Mouse (Mus musculus): ENCODE data around the gene Lag3.

The Lag3 gene

DNA sequence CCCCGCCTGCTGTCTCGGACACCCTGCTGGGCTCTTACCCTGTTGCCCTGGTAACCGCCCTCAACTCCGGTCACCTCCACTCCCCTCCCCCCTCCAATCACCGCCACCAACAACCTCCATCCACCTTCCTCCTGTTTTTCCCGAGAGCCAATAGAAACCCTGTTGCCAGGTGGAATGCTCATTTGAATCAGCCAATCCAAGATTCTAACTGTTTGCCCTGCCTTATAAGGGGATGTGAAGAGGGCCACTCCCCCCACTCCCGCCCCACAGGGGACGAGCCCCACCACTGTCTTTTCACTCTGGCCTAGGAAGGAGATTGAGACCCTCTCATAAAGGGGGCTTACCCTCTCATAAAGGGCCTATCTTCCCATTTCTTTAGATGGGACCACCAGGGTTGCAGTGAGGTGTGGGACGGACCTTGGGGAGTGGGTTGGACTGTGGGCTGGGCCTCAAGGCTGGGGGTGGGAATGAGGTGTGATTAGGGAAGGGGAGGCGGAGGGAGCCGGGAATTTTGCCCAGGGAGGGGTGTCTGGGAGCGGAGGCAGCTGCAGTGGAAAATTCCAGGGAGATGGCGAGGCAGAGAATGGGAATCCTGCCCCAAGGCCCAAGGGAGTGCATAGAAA lies 8.3 kb upstream of the Lag3 start, which contains the start of gene Ptms:
Gene Ptms (minus strand): TSS at position 409 of the 623 bp plus-strand sequence.
- DNase-seq (ENCODE audit: low read depth): peak; percentile 95

DNA sequence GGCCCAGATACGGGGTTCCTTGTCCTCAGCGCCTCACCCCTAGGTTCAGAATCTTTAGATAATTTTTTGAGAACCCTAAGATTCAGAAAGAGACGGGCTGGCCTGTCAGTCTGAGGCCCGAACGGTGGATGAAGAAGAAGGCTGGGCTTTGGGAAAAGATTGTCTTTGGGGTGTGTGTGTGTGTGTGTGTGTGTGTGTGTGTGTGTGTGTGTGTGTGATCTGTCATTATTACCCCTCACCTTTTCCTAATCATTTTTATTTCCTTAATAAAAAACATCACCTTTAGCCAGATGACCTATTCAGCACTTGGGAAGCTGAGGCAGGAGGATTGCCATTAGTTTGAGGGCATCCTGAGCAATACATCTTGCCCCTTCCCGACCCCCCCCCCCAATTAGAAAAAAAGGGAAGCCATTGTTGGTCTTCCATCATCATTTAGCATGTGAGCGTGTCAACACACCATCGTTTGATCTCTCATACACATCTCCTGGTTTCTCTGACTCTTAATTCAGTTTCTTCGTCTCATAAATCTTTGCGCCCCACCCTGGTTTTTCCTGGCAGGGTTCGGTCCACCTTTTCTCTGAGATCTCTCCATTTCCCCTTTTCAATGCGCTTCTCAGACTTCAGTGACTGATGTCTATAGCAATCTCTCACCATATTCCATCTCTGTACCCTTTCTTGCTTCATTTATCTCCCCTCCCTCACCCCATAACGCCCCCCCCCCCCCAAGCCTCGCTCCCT lies 7.6 kb upstream of the Lag3 start:
- no peak for DNase-seq (ENCODE audit: low read depth)

- DNase-seq (ENCODE audit: low read depth): no peak
These were observed 6.8 kb upstream of the Lag3 start for GRCm38 (mm10) chr6:124918331-124918690.

DNA sequence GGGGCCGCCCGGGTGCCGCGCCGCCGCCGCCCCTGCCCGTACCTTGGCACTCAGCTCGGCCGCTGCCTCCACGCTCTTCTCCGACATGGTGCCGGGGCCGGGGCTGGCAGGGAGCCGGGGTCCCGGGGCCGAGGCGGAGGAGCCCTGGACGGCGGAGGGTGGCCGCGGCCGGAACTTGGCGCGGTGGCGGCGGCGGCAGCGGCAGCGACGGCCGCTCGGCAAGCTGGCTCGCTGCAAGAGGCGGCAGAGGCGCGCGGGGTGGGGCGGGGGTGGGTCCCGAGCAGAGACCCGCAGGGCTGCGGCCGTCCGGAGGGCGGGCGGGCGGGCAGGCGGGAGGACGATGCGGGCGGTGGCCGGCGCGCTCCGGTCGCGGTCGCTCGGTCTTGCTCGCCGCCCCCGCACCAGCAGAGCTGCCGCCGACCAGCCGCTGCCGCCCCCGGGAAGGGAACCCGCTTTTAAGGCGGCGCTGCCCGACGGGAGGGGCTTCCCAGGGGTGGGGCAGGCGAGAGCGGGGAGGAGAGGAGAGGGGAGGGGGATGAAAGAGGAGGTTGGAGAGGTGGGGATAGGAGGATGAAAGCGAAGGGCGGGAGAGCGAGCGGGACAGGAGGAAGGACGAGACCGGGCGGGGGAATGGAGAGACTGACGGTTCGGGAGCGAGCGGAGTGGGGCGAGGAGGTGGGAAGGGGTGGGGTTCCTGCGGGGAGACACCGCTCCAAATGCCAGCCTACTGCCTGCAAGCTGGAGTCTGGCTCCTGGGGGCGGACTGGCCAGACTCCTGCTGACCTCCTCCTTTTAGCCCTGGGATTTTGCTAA lies 6.2 kb upstream of the Lag3 start:
- DNase-seq (ENCODE audit: low read depth): peak; percentile 93

DNA sequence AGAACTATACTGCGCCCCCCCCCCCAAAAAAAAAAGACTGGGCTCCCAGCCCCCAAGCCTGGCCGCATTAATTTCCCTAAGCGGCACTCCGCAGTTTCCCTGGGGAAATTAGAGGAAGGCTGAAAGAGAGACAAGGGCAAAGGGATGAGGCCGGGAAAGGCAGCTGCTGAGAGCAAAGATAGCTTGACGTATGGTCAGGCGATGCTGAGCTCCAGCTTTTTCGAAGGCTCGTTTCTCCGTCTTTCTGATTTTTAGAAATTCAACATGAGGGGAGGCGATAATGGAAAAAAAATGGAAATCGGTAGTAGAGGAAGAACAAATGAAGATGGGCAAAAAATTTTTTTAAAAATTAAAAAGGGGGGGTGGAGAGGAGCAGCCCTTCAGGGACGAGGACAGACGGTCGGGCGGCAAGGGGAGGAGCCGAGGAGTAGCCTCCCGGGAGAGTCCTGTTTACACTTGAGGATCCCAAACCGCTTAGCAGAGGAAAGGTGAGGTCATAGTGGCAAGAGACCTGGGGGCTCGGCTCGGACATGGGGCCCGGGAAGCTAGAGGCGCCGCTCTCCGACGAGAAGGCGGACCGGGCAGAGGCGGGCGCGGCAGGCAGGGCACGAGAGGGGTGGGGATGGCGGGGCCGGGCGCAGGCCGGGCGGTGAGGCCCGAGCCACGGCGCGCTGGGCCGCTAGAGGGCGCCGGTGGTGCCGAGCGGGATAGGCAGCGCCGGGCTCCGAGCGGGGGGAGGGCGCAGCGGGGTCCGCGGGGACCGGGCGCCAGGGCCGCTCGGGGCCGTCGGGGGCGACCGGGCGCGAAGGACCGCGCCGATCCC lies 5.4 kb upstream of the Lag3 start:
- DNase-seq (ENCODE audit: low read depth): peak; percentile 59

DNA sequence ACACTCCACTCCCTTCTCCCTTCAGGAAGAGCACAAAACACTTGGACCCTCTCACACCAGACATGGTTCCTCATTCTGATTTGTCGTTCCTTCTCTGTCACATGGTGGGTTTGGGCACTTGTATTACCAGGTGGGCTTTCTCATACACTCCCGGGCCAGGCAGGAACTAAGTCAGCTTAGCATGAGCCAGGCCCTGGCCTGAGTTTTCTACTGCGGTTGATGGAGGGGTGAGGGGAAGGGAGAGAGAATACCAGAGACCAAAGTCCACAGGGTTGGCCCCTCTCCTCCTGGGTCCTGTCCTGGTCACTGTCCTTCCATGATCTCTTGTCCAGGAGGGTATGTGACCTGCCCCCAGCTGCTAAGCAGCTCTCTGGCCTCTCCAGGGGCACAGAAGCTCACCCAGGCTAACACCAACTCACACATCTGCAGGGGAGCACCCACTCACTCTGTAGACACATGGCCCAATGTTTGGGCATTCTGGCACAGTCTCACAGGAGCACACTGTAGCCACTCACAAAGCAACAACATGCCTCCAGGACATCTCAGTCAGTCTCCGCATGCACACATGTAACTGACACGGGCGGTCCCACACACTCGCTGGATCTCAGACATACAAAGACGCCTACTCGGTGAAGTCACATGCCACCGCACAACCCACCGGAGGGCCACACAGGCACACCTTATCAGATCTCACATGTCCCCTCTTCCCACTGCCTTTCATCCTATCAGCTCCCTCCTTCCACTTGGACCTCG lies 4.6 kb upstream of the Lag3 start:
- DNase-seq (ENCODE audit: low read depth): no peak

GRCm38 (mm10) chr6:124915160-124915941 lies 3.8 kb upstream of the Lag3 start:
- no peak for DNase-seq (ENCODE audit: low read depth)

DNA sequence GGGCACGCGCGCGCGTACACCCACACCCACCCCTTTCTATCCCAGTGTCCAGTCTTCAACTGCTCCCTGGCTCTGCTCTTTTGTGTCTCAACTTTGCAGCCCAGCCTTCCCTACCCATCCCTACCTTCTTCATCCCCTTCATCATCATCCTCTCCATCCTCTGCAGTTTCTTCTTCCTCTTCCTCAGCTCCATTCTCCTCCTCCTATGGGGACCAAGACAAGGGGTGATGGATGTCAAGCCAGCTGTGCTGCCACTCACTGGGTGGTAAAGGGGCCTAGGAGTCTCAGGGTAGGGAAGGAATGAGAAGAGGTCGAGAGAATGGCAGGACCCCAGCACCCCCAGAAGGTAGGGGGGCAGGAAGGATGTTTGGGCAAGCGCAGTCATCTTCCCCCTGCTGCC lies 3.0 kb upstream of the Lag3 start:
- no peak for DNase-seq (ENCODE audit: low read depth)

- DNase-seq (ENCODE audit: low read depth): no peak
These were observed 2.3 kb upstream of the Lag3 start for GRCm38 (mm10) chr6:124913721-124914285.

- DNase-seq (ENCODE audit: low read depth): peak; percentile 27
These were observed 1.7 kb upstream of the Lag3 start for GRCm38 (mm10) chr6:124913214-124913613.

- no peak for DNase-seq (ENCODE audit: low read depth)
These were observed 1.5 kb downstream of the Lag3 start for GRCm38 (mm10) chr6:124910032-124910431.

- no peak for DNase-seq (ENCODE audit: low read depth)
These were observed 3.7 kb downstream of the Lag3 start for GRCm38 (mm10) chr6:124907767-124908166.

- DNase-seq (ENCODE audit: low read depth): no peak
These were observed 6.3 kb downstream of the Lag3 start for GRCm38 (mm10) chr6:124904991-124905860.

DNA sequence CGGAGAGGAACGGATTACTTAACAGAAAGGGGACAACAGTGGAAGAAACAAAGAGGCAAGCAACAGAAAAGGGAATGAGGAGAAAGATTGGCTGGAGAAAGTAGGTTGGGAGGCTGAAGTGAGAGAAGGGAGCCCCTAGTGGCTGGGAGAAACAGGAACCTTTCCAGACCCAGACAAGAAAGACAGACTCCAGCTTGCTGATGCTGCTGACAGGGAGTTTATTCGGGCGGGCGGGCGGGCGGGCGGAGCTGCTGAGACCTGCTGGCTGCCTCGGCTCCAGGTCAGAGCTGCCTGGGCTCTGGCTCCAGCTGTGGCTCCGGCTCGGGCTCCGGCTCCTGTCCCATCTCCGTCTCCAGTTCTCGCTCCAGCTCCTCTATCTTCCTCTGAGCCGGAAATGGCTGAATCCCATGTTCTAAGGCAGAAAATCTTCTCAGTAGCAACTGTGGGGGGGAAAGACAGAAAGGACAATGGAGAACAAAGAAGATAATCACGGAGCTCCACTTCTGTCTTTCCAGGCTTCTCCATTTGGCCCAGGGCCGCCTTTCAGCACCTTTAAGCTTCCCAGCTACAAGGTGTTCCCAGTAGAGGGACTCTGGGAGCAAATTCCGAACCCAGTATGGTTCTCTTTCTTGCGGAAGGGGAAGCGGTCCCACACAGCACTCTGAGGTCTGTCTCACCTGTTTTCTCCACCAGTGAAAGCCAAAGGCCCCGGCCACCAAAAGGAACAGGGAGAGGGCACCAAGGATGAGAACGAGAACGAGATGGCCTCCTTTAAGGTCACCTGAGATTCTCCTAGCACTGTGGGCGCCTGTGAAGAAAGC lies 7.1 kb downstream of the Lag3 start:
- peak; percentile 88 for DNase-seq (ENCODE audit: low read depth)

DNA sequence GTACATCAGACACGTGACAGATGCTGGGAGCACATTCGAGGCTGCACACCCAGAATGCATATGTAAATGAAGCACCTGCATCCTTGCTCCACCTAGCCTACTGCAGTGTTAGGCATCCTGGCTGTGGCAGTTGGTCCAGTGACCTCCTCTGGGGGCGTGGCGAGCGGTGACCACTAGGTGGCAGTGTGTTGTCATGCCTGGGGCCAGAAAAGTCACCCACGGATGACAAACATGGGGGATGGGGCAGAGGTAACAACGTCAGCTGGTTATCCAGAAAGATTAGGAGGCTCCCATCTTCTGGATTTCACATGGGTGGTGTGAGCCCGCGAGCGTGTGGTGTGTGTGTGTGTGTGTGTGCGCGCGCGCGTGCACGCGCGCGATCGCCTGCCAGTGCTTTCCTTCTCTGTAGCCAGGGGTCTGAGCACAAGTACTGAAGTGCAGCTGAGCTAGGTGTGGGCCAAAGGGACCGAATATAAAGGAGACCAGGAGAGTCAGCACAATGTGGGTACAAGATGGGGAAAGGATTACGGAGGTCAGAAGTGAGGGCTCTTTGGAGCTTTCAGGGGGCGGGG lies 7.8 kb downstream of the Lag3 start:
- DNase-seq (ENCODE audit: low read depth): peak; percentile 90

GRCm38 (mm10) chr6:124901851-124902250 lies 9.7 kb downstream of the Lag3 start:
- no peak for DNase-seq (ENCODE audit: low read depth)

DNA sequence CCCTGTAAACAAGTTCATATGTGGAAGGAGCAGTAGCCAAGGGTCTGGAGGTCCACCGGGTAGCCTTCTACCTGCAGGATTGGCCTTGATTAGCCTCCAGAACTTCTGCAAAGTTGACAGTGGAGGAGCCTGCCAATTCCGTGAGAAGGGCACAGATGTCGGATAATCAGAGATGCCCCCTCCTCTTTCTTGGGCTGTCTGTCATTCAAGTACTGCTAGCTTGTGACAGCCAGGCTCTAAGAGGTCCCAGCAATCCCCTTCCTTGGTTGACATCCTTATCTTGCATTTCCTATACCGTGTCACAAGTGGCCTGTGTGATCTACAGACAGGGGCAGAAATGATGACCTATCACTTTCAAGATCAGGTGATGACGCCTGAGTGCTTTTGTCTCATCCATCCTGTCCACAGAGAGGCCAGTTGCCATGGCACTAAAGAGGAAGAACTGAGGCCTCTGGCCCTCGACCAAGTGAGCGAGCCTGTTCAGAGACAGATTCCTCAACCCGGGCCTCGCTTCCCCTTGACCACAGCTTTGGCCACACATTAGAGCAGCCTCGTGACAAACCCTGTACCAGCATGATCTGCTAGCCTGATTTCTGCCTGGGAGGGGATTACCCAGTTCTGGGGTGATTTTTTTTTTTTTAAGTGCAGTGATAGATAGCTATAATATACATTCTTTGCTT lies 10.6 kb downstream of the Lag3 start:
- DNase-seq (ENCODE audit: low read depth): peak; percentile 83

Data from 416B (cell line).